ENCODE assay signal across 8 mouse cellular contexts in genomic region chr3:84653557-84654245, GRCm38 (mm10). TPM values are rescaled to one million over a fixed set of nuclear protein-coding genes. Genes with fewer than 3 reads are reported as not detected.
DNase-seq lines count a peak whose midpoint lies in the region; ATAC-seq and TF ChIP-seq lines count a peak whose summit lies in the region.

No protein-coding gene starts in this region.

- peak overlapping the region; percentile 52 for H3K4me2 ChIP-seq in kidney, embryonic 16.5 days (replicated peaks; ENCODE audit: low read depth, low read length)
- peak overlapping the region; percentile 38 for H3K4me2 ChIP-seq in hindbrain, embryonic 14.5 days (replicated peaks)

- no peak for DNase-seq in kidney, adult 2 months
- peak; percentile 41 for DNase-seq in c-Kit-positive CD71-positive TER-119-positive erythroid progenitor cells, embryonic 14.5 days (ENCODE audit: low spot score)
- DNase-seq in hindbrain, embryonic 14.5 days (ENCODE audit: low spot score), result no peak
- peak; percentile 26 to 51 for DNase-seq in thymus, adult 18-20 months
- DNase-seq in ovary, postnatal 10 days (ENCODE audit: low spot score), result no peak
- DNase-seq in layer of hippocampus, postnatal 25 days (ENCODE audit: extremely low spot score in 1 of 2, low spot score in 1 of 2), result no peak

- peak overlapping the region; percentile 27 for H3K4me3 ChIP-seq in kidney, embryonic 16.5 days (ENCODE audit: low read length)
- H3K4me3 ChIP-seq in kidney, adult 2 months (ENCODE audit: insufficient read depth, low read depth, low read length), result no peak overlapping the region
- no peak overlapping the region for H3K4me3 ChIP-seq in hindbrain, embryonic 14.5 days (replicated peaks; ENCODE audit: low read length)

- no peak for ATAC-seq in kidney, embryonic 16.5 days (ENCODE audit: low FRiP score, low TSS enrichment)
- no peak for ATAC-seq in hindbrain, embryonic 14.5 days (ENCODE audit: low FRiP score)
- ATAC-seq in megakaryocyte progenitor cell, adult 5-6 weeks (replicated peaks; ENCODE audit: poor library complexity), result peak; percentile 53

- 16% methylated on average over 14 of the region's 14 CpGs for WGBS in kidney, embryonic 16.5 days
- WGBS in kidney, adult 2 months, result 16% methylated on average over 13 of the region's 14 CpGs
- 31% methylated on average over 13 of the region's 14 CpGs for WGBS in hindbrain, embryonic 14.5 days

- H3K4me1 ChIP-seq in kidney, embryonic 16.5 days (ENCODE audit: insufficient read depth, low read length), result peaks cover 22% of the 10 kb centered on the region; the same call in 1 of the 2 replicates
- no peaks in the 10 kb centered on the region for H3K4me1 ChIP-seq in kidney, adult 2 months (ENCODE audit: control insufficient read depth, insufficient read depth, low read length)
- H3K4me1 ChIP-seq in hindbrain, embryonic 14.5 days (replicated peaks; ENCODE audit: control insufficient read depth, insufficient read depth, low read length), result peaks cover 14% of the 10 kb centered on the region; the same call in 1 of the 2 replicates

- no peaks in the 10 kb centered on the region for H3K27me3 ChIP-seq in kidney, embryonic 16.5 days (ENCODE audit: insufficient read depth, low read length)
- H3K27me3 ChIP-seq in kidney, adult 2 months (replicated peaks; ENCODE audit: control insufficient read depth, insufficient read depth, low read length), result no peaks in the 10 kb centered on the region
- H3K27me3 ChIP-seq in hindbrain, embryonic 14.5 days (ENCODE audit: control insufficient read depth, insufficient read depth, low read length), result no peaks in the 10 kb centered on the region

- H3K36me3 ChIP-seq in kidney, embryonic 16.5 days (ENCODE audit: insufficient read depth, low read length), result no peaks in the 10 kb centered on the region
- no peaks in the 10 kb centered on the region for H3K36me3 ChIP-seq in kidney, adult 2 months (ENCODE audit: control insufficient read depth, insufficient read depth, low read length)
- H3K36me3 ChIP-seq in hindbrain, embryonic 14.5 days (replicated peaks; ENCODE audit: control insufficient read depth, insufficient read depth), result no peaks in the 10 kb centered on the region

- no peak for TF ChIP-seq CTCF in kidney, adult 2 months (conservative IDR thresholded peaks at IDR 0.05; ENCODE audit: insufficient read depth, insufficient read length, low read depth, low read length)

- no peak for TF ChIP-seq POLR2A in kidney, adult 2 months (IDR thresholded peaks at IDR 0.05; ENCODE audit: low read depth, low read length)

- peaks cover 6% of the 10 kb centered on the region; the same call in 1 of the 2 replicates for H3K9me3 ChIP-seq in kidney, embryonic 16.5 days (ENCODE audit: low read length)
- H3K9me3 ChIP-seq in hindbrain, embryonic 14.5 days (ENCODE audit: control insufficient read depth, low read length), result no peaks in the 10 kb centered on the region

- 0 out of 2 replicates have a peak overlapping the region, but pooled peaks have one; percentile 16 for H3K9ac ChIP-seq in kidney, embryonic 16.5 days (replicated peaks; ENCODE audit: low read length)
- H3K9ac ChIP-seq in hindbrain, embryonic 14.5 days, result no peak overlapping the region

- H3K27ac ChIP-seq in kidney, embryonic 16.5 days (ENCODE audit: low read length), result no peak overlapping the region
- no peak overlapping the region for H3K27ac ChIP-seq in kidney, adult 2 months (ENCODE audit: insufficient read depth, low read depth, low read length)
- no peak overlapping the region for H3K27ac ChIP-seq in hindbrain, embryonic 14.5 days

RNA-seq across cellular contexts. Expression of gene Tmem154, which starts 12.3 kb away (rescaled TPM):
- polyA plus RNA-seq in kidney, embryonic 16.5 days (2015; fragmentation: Nextera tagmentation; extraction: Ambion mirVana), result 0.82 and 0.89 TPM in 2 replicates
- 0.42 and 0.88 TPM in 2 replicates for polyA plus RNA-seq in kidney, adult 2 months (2012; rRNA removed)
- 1.4 and 2.0 TPM in 2 replicates for polyA plus RNA-seq in hindbrain, embryonic 14.5 days (2014; fragmentation: Nextera tagmentation; extraction: Ambion mirVana)
- total RNA-seq in megakaryocyte progenitor cell, adult 5-6 weeks (2015), result 9.9 and 10.6 TPM in 2 replicates
- 4.0 and 4.6 TPM in 2 replicates for total RNA-seq in megakaryocyte progenitor cell, adult 5-6 weeks (2017)
- under 1 TPM in 1 of 2 experiments, not detected in 1; 0.54 TPM for total RNA-seq in layer of hippocampus, postnatal 25 days (2021)

Comparison
In these comparisons a context has a peak if more than half of its experiments do, and no peak if none do; other contexts are left out.
1. DNase-seq: peak in c-Kit-positive CD71-positive TER-119-positive erythroid progenitor cells, embryonic 14.5 days (single experiment) and thymus, adult 18-20 months (2 of 2); none in kidney, adult 2 months (single experiment), hindbrain, embryonic 14.5 days (single experiment), ovary, postnatal 10 days (single experiment) and layer of hippocampus, postnatal 25 days (0 of 2).